Mouse (Mus musculus) left cerebral cortex, adult 8-10 months (tissue): ENCODE results near the gene Mrpl4. TPM values are rescaled to one million over a fixed set of nuclear protein-coding genes. Genes with fewer than 3 reads are reported as not detected.
"Not testable (repeated sequence)": the region's sequence is repeated elsewhere in the genome, so short reads cannot be mapped to it uniquely, and the experiment has no call there.

ENCODE experiments used
- DNase-seq, 2 experiments: peaks; one replicate each; pipeline ENCODE4 v3.0.0; 2022; ENCODE audit warnings: low spot score in 2 of 2
- total RNA-seq, 4 experiments: library from RNA; stranded (reverse); gene quantifications; 2 replicates each; pipeline ENCODE4 v1.2.4; 2022

The Mrpl4 gene
- total RNA-seq, 4 experiments from 2014 or later: 55.3 to 68.0 (median 56.9) TPM

GRCm38 (mm10) chr9:20986952-20987686 is 15.4 kb upstream of the Mrpl4 start:
- no peak for DNase-seq

GRCm38 (mm10) chr9:20987953-20988352 is 14.6 kb upstream of the Mrpl4 start:
- no peak for DNase-seq

GRCm38 (mm10) chr9:20990861-20991260 is 11.7 kb upstream of the Mrpl4 start:
- no peak for DNase-seq

- no peak for DNase-seq
These were observed 11.0 kb upstream of the Mrpl4 start for GRCm38 (mm10) chr9:20991587-20991986.

GRCm38 (mm10) chr9:20993165-20993898 is 9.2 kb upstream of the Mrpl4 start:
- no peak for DNase-seq

- DNase-seq: no peak
These were observed 7.5 kb upstream of the Mrpl4 start for GRCm38 (mm10) chr9:20995069-20995468.

GRCm38 (mm10) chr9:20997065-20997464 is 5.5 kb upstream of the Mrpl4 start:
- DNase-seq: no peak

- not testable (repeated sequence) for DNase-seq
These were observed 4.2 kb upstream of the Mrpl4 start for GRCm38 (mm10) chr9:20998337-20998736.

- DNase-seq: no peak
These were observed 1.7 kb upstream of the Mrpl4 start for GRCm38 (mm10) chr9:21000811-21001210.

- DNase-seq: no peak
These were observed 812 bp upstream of the Mrpl4 start for GRCm38 (mm10) chr9:21001651-21002200.

- DNase-seq: no peak
These were observed 290 bp upstream of the Mrpl4 start for GRCm38 (mm10) chr9:21002270-21002626.

GRCm38 (mm10) chr9:21007313-21007952 is 4.9 kb downstream of the Mrpl4 start:
- DNase-seq: no peak

GRCm38 (mm10) chr9:21008007-21008406 is 5.5 kb downstream of the Mrpl4 start:
- DNase-seq: no peak

GRCm38 (mm10) chr9:21010362-21010761 is 7.8 kb downstream of the Mrpl4 start:
- no peak for DNase-seq

- DNase-seq: not testable (repeated sequence)
These were observed 8.5 kb downstream of the Mrpl4 start for GRCm38 (mm10) chr9:21010939-21011541.

- no peak for DNase-seq
These were observed 9.3 kb downstream of the Mrpl4 start for GRCm38 (mm10) chr9:21011846-21012312.

- no peak for DNase-seq
These were observed 9.8 kb downstream of the Mrpl4 start for GRCm38 (mm10) chr9:21012368-21012767.

GRCm38 (mm10) chr9:21014691-21015570 is 12.4 kb downstream of the Mrpl4 start:
- no peak for DNase-seq

- no peak for DNase-seq
These were observed 13.1 kb downstream of the Mrpl4 start, which contains the start of gene Icam1 for GRCm38 (mm10) chr9:21015571-21016130. TSS of gene Icam1 (plus strand) at chr9:21015985.
